Comparison of ENCODE assay signal across 8 mouse cellular contexts in the genomic region with DNA sequence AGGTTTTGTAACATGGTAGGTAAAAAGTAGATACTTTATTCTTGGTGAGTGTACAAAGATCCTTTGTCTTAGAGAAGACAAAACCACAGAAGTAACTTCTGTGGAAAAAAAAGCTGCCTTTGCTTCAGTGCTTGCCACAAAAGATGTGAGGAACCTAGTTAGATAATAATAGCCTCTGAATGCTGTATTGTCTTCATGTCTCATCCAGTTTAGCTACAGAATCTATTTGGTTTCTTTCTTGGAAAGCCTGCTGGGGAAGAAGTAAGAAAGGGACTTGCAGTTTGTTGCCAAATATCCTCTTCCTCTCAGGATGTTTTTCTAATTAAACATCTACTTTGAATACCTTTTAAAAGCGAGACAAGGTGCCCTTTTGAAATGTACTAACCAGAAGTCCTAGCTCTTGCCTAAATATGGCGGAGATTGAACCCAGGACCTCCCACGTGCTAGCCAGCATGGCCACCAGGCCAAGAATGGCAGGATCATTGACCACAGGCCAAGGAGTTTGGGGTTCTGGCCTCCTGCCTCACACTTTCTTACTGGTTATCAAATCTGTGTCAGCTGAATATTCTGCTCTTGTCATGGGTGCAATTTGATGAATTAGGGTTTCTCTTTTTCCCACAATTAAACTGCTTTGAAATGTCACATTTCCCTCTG. TPM values are rescaled to one million over a fixed set of nuclear protein-coding genes. Genes with fewer than 3 reads are reported as not detected.
A peak's percentile ranks its signal among the peaks of the same experiment; 100 is the strongest.
DNase-seq lines count a peak whose midpoint lies in the region; ATAC-seq and TF ChIP-seq lines count a peak whose summit lies in the region.

No protein-coding gene starts in this region.

- TF ChIP-seq CTCF in spleen, adult 2 months (IDR thresholded peaks at IDR 0.05; ENCODE audit: extremely low read depth, insufficient read depth, insufficient read length, insufficient replicate concordance) = no peak
- no peak for TF ChIP-seq CTCF in midbrain, postnatal 0 days (IDR thresholded peaks at IDR 0.05)

- WGBS in spleen, adult 2 months = 44% methylated on average over 3 of the region's 3 CpGs
- WGBS in forebrain, embryonic 11.5 days = 3% methylated on average over 3 of the region's 3 CpGs
- WGBS in intestine, embryonic 16.5 days = 7% methylated on average over 3 of the region's 3 CpGs
- WGBS in midbrain, postnatal 0 days = 10% methylated on average over 3 of the region's 3 CpGs

- ATAC-seq in forebrain, embryonic 11.5 days (replicated peaks; ENCODE audit: low FRiP score) = no peak
- no peak for ATAC-seq in intestine, embryonic 16.5 days
- no peak for ATAC-seq in midbrain, postnatal 0 days (ENCODE audit: low FRiP score)

- H3K36me3 ChIP-seq in spleen, adult 2 months (ENCODE audit: control insufficient read depth, insufficient read depth, low read length) = peaks cover 24% of the 10 kb centered on the region
- H3K36me3 ChIP-seq in forebrain, embryonic 11.5 days (ENCODE audit: control insufficient read depth, insufficient read depth, low read length) = peaks cover 13% of the 10 kb centered on the region
- peaks cover 21% of the 10 kb centered on the region for H3K36me3 ChIP-seq in intestine, embryonic 16.5 days (ENCODE audit: control insufficient read depth, insufficient read depth, low read length)
- H3K36me3 ChIP-seq in midbrain, postnatal 0 days (ENCODE audit: insufficient read depth, low read length) = peaks cover 24% of the 10 kb centered on the region

- DNase-seq in spleen, adult 2 months (ENCODE audit: low read depth in 1 of 2, low spot score in 2 of 2) = no peak
- DNase-seq in spleen, postnatal 10 days (ENCODE audit: low spot score in 2 of 2) = no peak
- peak; percentile 51 for DNase-seq in forebrain, embryonic 11.5 days (ENCODE audit: low spot score)
- DNase-seq in midbrain, postnatal 0 days (ENCODE audit: low spot score) = no peak
- no peak for DNase-seq in T-cell, adult 2 months (ENCODE audit: low spot score)
- no peak for DNase-seq in right cerebral cortex, postnatal 14 days
- no peak for DNase-seq in frontal cortex, postnatal 36 days (ENCODE audit: low spot score in 2 of 2)

- peak overlapping the region; percentile 88 for H3K9ac ChIP-seq in forebrain, embryonic 11.5 days (ENCODE audit: low read length)
- H3K9ac ChIP-seq in intestine, embryonic 16.5 days (ENCODE audit: low read depth, low read length) = peak overlapping the region; percentile 89
- H3K9ac ChIP-seq in midbrain, postnatal 0 days (replicated peaks; ENCODE audit: low read length, poor library complexity, severe bottlenecking) = peak overlapping the region; percentile 57

- peak overlapping the region; percentile 90 for H3K4me3 ChIP-seq in spleen, adult 2 months (ENCODE audit: extremely low read depth, insufficient read depth, insufficient read length)
- peak overlapping the region; percentile 77 for H3K4me3 ChIP-seq in forebrain, embryonic 11.5 days (ENCODE audit: low read depth, low read length)
- peak overlapping the region; percentile 88 for H3K4me3 ChIP-seq in intestine, embryonic 16.5 days (ENCODE audit: low read length)
- peak overlapping the region; percentile 70 for H3K4me3 ChIP-seq in midbrain, postnatal 0 days (ENCODE audit: low read depth, low read length)

- H3K4me2 ChIP-seq in forebrain, embryonic 11.5 days (ENCODE audit: low read depth, low read length, severe bottlenecking) = peak overlapping the region; percentile 63
- peak overlapping the region; percentile 74 for H3K4me2 ChIP-seq in intestine, embryonic 16.5 days (ENCODE audit: low read depth, low read length)
- peak overlapping the region; percentile 75 for H3K4me2 ChIP-seq in midbrain, postnatal 0 days (ENCODE audit: low read depth, low read length, poor library complexity, severe bottlenecking)

- H3K9me3 ChIP-seq in forebrain, embryonic 11.5 days (ENCODE audit: control insufficient read depth, low read length) = no peaks in the 10 kb centered on the region
- H3K9me3 ChIP-seq in intestine, embryonic 16.5 days (ENCODE audit: control insufficient read depth, low read length) = no peaks in the 10 kb centered on the region
- no peaks in the 10 kb centered on the region for H3K9me3 ChIP-seq in midbrain, postnatal 0 days (ENCODE audit: low read length)

- peak overlapping the region; percentile 74 for H3K27ac ChIP-seq in spleen, adult 2 months (ENCODE audit: insufficient read depth, low read length)
- peak overlapping the region; percentile 99; the same call in 1 of the 2 replicates for H3K27ac ChIP-seq in forebrain, embryonic 11.5 days (ENCODE audit: low read depth, low read length)
- peak overlapping the region; percentile 97 for H3K27ac ChIP-seq in intestine, embryonic 16.5 days (ENCODE audit: low read length)
- 0 out of 2 replicates have a peak overlapping the region, but pooled peaks have one; percentile 91 for H3K27ac ChIP-seq in midbrain, postnatal 0 days (ENCODE audit: low read depth, low read length)

- peaks cover 25% of the 10 kb centered on the region; the same call in 1 of the 2 replicates for H3K4me1 ChIP-seq in spleen, adult 2 months (ENCODE audit: control insufficient read depth, insufficient read depth, insufficient read length)
- peaks cover 11% of the 10 kb centered on the region for H3K4me1 ChIP-seq in forebrain, embryonic 11.5 days (replicated peaks; ENCODE audit: control insufficient read depth, insufficient read depth, low read length)
- H3K4me1 ChIP-seq in intestine, embryonic 16.5 days (ENCODE audit: control insufficient read depth, insufficient read depth, low read length) = peaks cover 24% of the 10 kb centered on the region
- H3K4me1 ChIP-seq in midbrain, postnatal 0 days (ENCODE audit: insufficient read depth, low read length) = peaks cover 11% of the 10 kb centered on the region

- no peak for TF ChIP-seq POLR2A in spleen, adult 2 months (IDR thresholded peaks at IDR 0.05; ENCODE audit: low read depth, low read length)

- no peaks in the 10 kb centered on the region for H3K27me3 ChIP-seq in spleen, adult 2 months (ENCODE audit: control insufficient read depth, insufficient read depth, low read length)
- H3K27me3 ChIP-seq in forebrain, embryonic 11.5 days (ENCODE audit: control insufficient read depth, insufficient read depth, low read length) = no peaks in the 10 kb centered on the region
- H3K27me3 ChIP-seq in intestine, embryonic 16.5 days (replicated peaks; ENCODE audit: control insufficient read depth, insufficient read depth, low read length) = no peaks in the 10 kb centered on the region
- no peaks in the 10 kb centered on the region for H3K27me3 ChIP-seq in midbrain, postnatal 0 days (ENCODE audit: insufficient read depth, low read length)

RNA-seq across cellular contexts. Expression of gene Eno1, which starts 2.0 kb away (rescaled TPM):
- 120 and 224 TPM in 2 replicates for polyA plus RNA-seq in spleen, adult 2 months (2012; rRNA removed)
- 1,858 and 1,977 TPM in 2 replicates for polyA plus RNA-seq in forebrain, embryonic 11.5 days (2014; fragmentation: Nextera tagmentation; extraction: Ambion mirVana)
- polyA plus RNA-seq in intestine, embryonic 16.5 days (2015; fragmentation: Nextera tagmentation; extraction: Ambion mirVana) = 1,882 and 2,067 TPM in 2 replicates
- 438 and 440 TPM in 2 replicates for total RNA-seq in midbrain, postnatal 0 days (2014; rRNA removed)
- polyA plus RNA-seq in midbrain, postnatal 0 days (2015; fragmentation: Nextera tagmentation; extraction: Ambion mirVana) = 1,069 and 1,129 TPM in 2 replicates

RNA-seq across cellular contexts. Expression of gene Car6, which starts 37.4 kb away (rescaled TPM):
- polyA plus RNA-seq in spleen, adult 2 months (2012; rRNA removed) = not detected in 2 replicates
- not detected in 2 replicates for polyA plus RNA-seq in forebrain, embryonic 11.5 days (2014; fragmentation: Nextera tagmentation; extraction: Ambion mirVana)
- not detected in 2 replicates for polyA plus RNA-seq in intestine, embryonic 16.5 days (2015; fragmentation: Nextera tagmentation; extraction: Ambion mirVana)
- not detected in 2 replicates for total RNA-seq in midbrain, postnatal 0 days (2014; rRNA removed)
- polyA plus RNA-seq in midbrain, postnatal 0 days (2015; fragmentation: Nextera tagmentation; extraction: Ambion mirVana) = not detected in 2 replicates

RNA-seq across cellular contexts. Expression of gene Rere, which starts 42.9 kb away (rescaled TPM):
- polyA plus RNA-seq in spleen, adult 2 months (2012; rRNA removed) = 66.2 and 70.3 TPM in 2 replicates
- polyA plus RNA-seq in forebrain, embryonic 11.5 days (2014; fragmentation: Nextera tagmentation; extraction: Ambion mirVana) = 51.6 and 56.2 TPM in 2 replicates
- polyA plus RNA-seq in intestine, embryonic 16.5 days (2015; fragmentation: Nextera tagmentation; extraction: Ambion mirVana) = 20.0 and 22.2 TPM in 2 replicates
- total RNA-seq in midbrain, postnatal 0 days (2014; rRNA removed) = 36.8 and 44.3 TPM in 2 replicates
- 17.9 and 22.7 TPM in 2 replicates for polyA plus RNA-seq in midbrain, postnatal 0 days (2015; fragmentation: Nextera tagmentation; extraction: Ambion mirVana)
